Mouse (Mus musculus): ENCODE measurements around the gene Tbc1d10b.

DNA sequence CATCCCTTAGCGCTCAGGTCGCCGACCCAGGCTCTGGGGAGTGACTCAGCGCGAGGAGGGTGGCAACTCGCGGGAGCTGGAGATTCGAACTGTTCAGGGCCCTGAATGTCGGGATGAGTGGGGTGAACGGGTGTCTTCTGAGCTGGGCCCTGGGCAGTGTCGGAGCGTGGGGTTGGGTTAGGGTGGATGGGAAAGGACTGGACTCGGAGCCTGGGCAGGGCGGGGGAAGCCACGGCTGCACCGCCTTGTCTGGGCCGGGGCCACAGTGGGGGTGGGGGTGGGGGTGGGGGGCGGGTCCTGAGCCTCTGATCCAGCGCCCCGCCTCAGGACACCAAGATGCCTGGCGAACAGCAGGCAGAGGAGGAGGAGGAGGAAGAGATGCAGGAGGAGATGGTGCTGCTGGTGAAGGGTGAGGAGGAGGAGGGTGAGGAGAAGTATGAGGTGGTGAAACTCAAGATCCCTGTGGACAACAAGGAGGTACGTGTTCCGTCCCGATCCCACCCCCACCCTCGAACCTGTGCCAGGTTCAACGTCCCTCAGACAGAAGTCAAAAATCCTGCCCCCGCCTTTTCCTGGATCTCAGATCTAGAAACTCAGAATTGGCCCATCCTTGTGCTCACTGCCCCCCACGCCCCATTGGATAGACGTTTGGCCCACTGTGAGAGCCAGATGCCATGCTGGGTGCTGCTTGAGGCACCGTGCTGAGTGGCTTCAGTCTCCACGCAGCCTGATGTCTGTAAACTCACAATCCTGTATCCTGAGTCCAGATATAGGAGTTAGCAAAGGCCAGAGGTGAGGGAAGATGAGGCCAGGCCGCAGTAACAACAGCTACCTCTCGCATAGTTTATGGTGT, 36.6 kb upstream of the Tbc1d10b start:
- no peak for TF ChIP-seq USF1 (IDR thresholded peaks at IDR 0.05; ENCODE audit: low read depth, low read length)
- no peak for TF ChIP-seq MAFK (IDR thresholded peaks at IDR 0.05; ENCODE audit: insufficient replicate concordance, low read length)
